Mouse (Mus musculus) limb, embryonic 15.5 days (tissue): ENCODE results near the gene Nup85. TPM values are rescaled to one million over a fixed set of nuclear protein-coding genes. Genes with fewer than 3 reads are reported as not detected.
"Not testable (repeated sequence)": the region's sequence is repeated elsewhere in the genome, so short reads cannot be mapped to it uniquely, and the experiment has no call there.

Source experiments
- ATAC-seq: fragments of 200-750 bp; cut with Nextera tagmentation; 2 replicates; pipeline ENCODE4 v1.8.0; 2017; ENCODE audit warnings: low read depth, moderate TSS enrichment; ENCODE audit not compliant: insufficient number of reproducible peaks, low FRiP score, low TSS enrichment
- H3K27ac ChIP-seq: fragments of 300-500 bp; sonication (generic); 2 replicates; pipeline ENCODE4 v1.5.1; 2015; ENCODE audit warnings: moderate library complexity, mild to moderate bottlenecking, inconsistent platforms
- H3K27me3 ChIP-seq: fragments of 300-500 bp; sonication (generic); 2 replicates; pipeline ENCODE4 v1.6.1; 2015; ENCODE audit warnings: inconsistent platforms
- H3K36me3 ChIP-seq: fragments of 300-500 bp; sonication (generic); 2 replicates; pipeline ENCODE4 v1.6.1; 2015; ENCODE audit warnings: inconsistent platforms
- H3K4me1 ChIP-seq: fragments of 300-500 bp; sonication (generic); 2 replicates; pipeline ENCODE4 v1.6.1; 2015; ENCODE audit warnings: inconsistent platforms
- H3K4me2 ChIP-seq: fragments of 300-500 bp; sonication (generic); 2 replicates; pipeline ENCODE4 v1.6.1; 2015; ENCODE audit warnings: mild to moderate bottlenecking, inconsistent platforms
- H3K4me3 ChIP-seq: fragments of 300-500 bp; sonication (generic); 2 replicates; pipeline ENCODE4 v1.5.1; 2015; ENCODE audit warnings: mild to moderate bottlenecking, inconsistent platforms
- H3K9ac ChIP-seq: fragments of 300-500 bp; sonication (generic); 2 replicates; pipeline ENCODE4 v1.6.1; 2015; ENCODE audit warnings: inconsistent platforms
- H3K9me3 ChIP-seq: fragments of 300-500 bp; sonication (generic); 2 replicates; pipeline ENCODE4 v1.6.1; 2016; ENCODE audit warnings: inconsistent platforms
- WGBS: fragments of 180-500 bp; shearing (Covaris S2); methylation state at CpG from one replicate; pipeline ENCODE4 v1.1.7; 2015; 5-methylcytosine and 5-hydroxymethylcytosine counted together
- polyA plus RNA-seq: library from polyadenylated mRNA; unstranded; fragments of >200 nt; fragmentation: Nextera tagmentation; extraction: Ambion mirVana; gene quantifications from 2 replicates; pipeline ENCODE4 v1.2.1, GENCODE M21; 2015

The Nup85 gene
- 140 and 146 TPM in 2 replicates for polyA plus RNA-seq

- Histone ChIP-seq H3K4me3 (peak within 1 kb of the TSS; percentile 74), H3K4me1 (peaks cover 14% of the 10 kb centered on the region), H3K9me3 (no peaks in the 10 kb centered on the region), H3K27ac (peak within 1 kb of the TSS; percentile 71), H3K36me3 (peaks cover 35% of the 10 kb centered on the region), H3K4me2 (peak within 1 kb of the TSS; percentile 67), H3K27me3 (no peaks in the 10 kb centered on the region), H3K9ac (peak within 1 kb of the TSS; percentile 62)
- ATAC-seq = peak; percentile 88
- 0% methylated on average over 42 of the region's 42 CpGs for WGBS
Observed at GRCm38 (mm10) chr11:115564064-115564809, at the start of gene Nup85. TSS of gene Nup85 (plus strand) at chr11:115564434.

- no peak overlapping the region for H3K27ac ChIP-seq
- WGBS = 67% methylated on average over 6 of the region's 6 CpGs
- H3K27me3 ChIP-seq = no peaks in the 10 kb centered on the region
- peaks cover 33% of the 10 kb centered on the region for H3K4me1 ChIP-seq
- H3K36me3 ChIP-seq = no peaks in the 10 kb centered on the region
- ATAC-seq = no peak
- H3K9ac ChIP-seq = no peak overlapping the region
- no peaks in the 10 kb centered on the region for H3K9me3 ChIP-seq
- H3K4me3 ChIP-seq = no peak overlapping the region
- H3K4me2 ChIP-seq = no peak overlapping the region
Observed at GRCm38 (mm10) chr11:115515021-115515420, 49.2 kb upstream of the Nup85 start.

GRCm38 (mm10) chr11:115516942-115517341 lies 47.3 kb upstream of the Nup85 start:
- no peak overlapping the region for H3K4me2 ChIP-seq
- H3K27ac ChIP-seq = no peak overlapping the region
- no peaks in the 10 kb centered on the region for H3K27me3 ChIP-seq
- no peak overlapping the region for H3K4me3 ChIP-seq
- H3K9me3 ChIP-seq = no peaks in the 10 kb centered on the region
- peaks cover 3% of the 10 kb centered on the region; the same call in 1 of the 2 replicates for H3K36me3 ChIP-seq
- H3K9ac ChIP-seq = no peak overlapping the region
- peaks cover 13% of the 10 kb centered on the region for H3K4me1 ChIP-seq
- WGBS = 70% methylated on average over 5 of the region's 5 CpGs
- no peak for ATAC-seq

- Histone ChIP-seq H3K36me3 (peaks cover 13% of the 10 kb centered on the region), H3K9me3 (no peaks in the 10 kb centered on the region), H3K4me3 (no peak overlapping the region), H3K4me2 (no peak overlapping the region), H3K4me1 (no peaks in the 10 kb centered on the region), H3K27ac (no peak overlapping the region), H3K9ac (no peak overlapping the region), H3K27me3 (no peaks in the 10 kb centered on the region)
- WGBS = 43% methylated on average over 9 of the region's 9 CpGs
- no peak for ATAC-seq
Observed at GRCm38 (mm10) chr11:115518693-115519092, 45.5 kb upstream of the Nup85 start.

- Histone ChIP-seq H3K4me2 (no peak overlapping the region), H3K9ac (no peak overlapping the region), H3K36me3 (peaks cover 22% of the 10 kb centered on the region), H3K27me3 (no peaks in the 10 kb centered on the region), H3K9me3 (no peaks in the 10 kb centered on the region), H3K4me1 (no peaks in the 10 kb centered on the region), H3K4me3 (no peak overlapping the region), H3K27ac (no peak overlapping the region)
- no peak for ATAC-seq
- WGBS = 87% methylated on average over 3 of the region's 3 CpGs
Observed at GRCm38 (mm10) chr11:115519581-115519980, 44.7 kb upstream of the Nup85 start.

- no peak for ATAC-seq
- no peaks in the 10 kb centered on the region for H3K27me3 ChIP-seq
- H3K4me2 ChIP-seq = no peak overlapping the region
- no peak overlapping the region for H3K9ac ChIP-seq
- no peaks in the 10 kb centered on the region for H3K4me1 ChIP-seq
- H3K36me3 ChIP-seq = peaks cover 28% of the 10 kb centered on the region
- no peaks in the 10 kb centered on the region for H3K9me3 ChIP-seq
- no peak overlapping the region for H3K27ac ChIP-seq
- H3K4me3 ChIP-seq = no peak overlapping the region
- WGBS = 91% methylated on average over 2 of the region's 2 CpGs
Observed at GRCm38 (mm10) chr11:115520218-115520617, 44.0 kb upstream of the Nup85 start.

- no peak for ATAC-seq
- H3K27me3 ChIP-seq = no peaks in the 10 kb centered on the region
- no peak overlapping the region for H3K27ac ChIP-seq
- WGBS = 78% methylated on average over 4 of the region's 4 CpGs
- no peak overlapping the region for H3K9ac ChIP-seq
- no peak overlapping the region for H3K4me2 ChIP-seq
- no peaks in the 10 kb centered on the region for H3K4me1 ChIP-seq
- no peak overlapping the region for H3K4me3 ChIP-seq
- H3K9me3 ChIP-seq = no peaks in the 10 kb centered on the region
- peaks cover 37% of the 10 kb centered on the region for H3K36me3 ChIP-seq
Observed at GRCm38 (mm10) chr11:115521080-115521479, 43.2 kb upstream of the Nup85 start.

- no peak overlapping the region for H3K9ac ChIP-seq
- no peak overlapping the region for H3K4me3 ChIP-seq
- H3K27ac ChIP-seq = no peak overlapping the region
- no peaks in the 10 kb centered on the region for H3K4me1 ChIP-seq
- WGBS = 81% methylated on average over 2 of the region's 2 CpGs
- peaks cover 46% of the 10 kb centered on the region for H3K36me3 ChIP-seq
- H3K4me2 ChIP-seq = no peak overlapping the region
- no peak for ATAC-seq
- no peaks in the 10 kb centered on the region for H3K9me3 ChIP-seq
- H3K27me3 ChIP-seq = no peaks in the 10 kb centered on the region
Observed at GRCm38 (mm10) chr11:115522238-115522637, 42.0 kb upstream of the Nup85 start.

GRCm38 (mm10) chr11:115522703-115523102 lies 41.5 kb upstream of the Nup85 start:
- H3K9me3 ChIP-seq = no peaks in the 10 kb centered on the region
- WGBS = 69% methylated on average over 2 of the region's 2 CpGs
- no peak overlapping the region for H3K27ac ChIP-seq
- no peaks in the 10 kb centered on the region for H3K27me3 ChIP-seq
- no peak for ATAC-seq
- no peak overlapping the region for H3K4me2 ChIP-seq
- peaks cover 51% of the 10 kb centered on the region for H3K36me3 ChIP-seq
- no peak overlapping the region for H3K4me3 ChIP-seq
- no peak overlapping the region for H3K9ac ChIP-seq
- no peaks in the 10 kb centered on the region for H3K4me1 ChIP-seq

GRCm38 (mm10) chr11:115526446-115526845 lies 37.8 kb upstream of the Nup85 start:
- H3K9me3 ChIP-seq, H3K27me3 ChIP-seq, ATAC-seq, H3K27ac ChIP-seq, H3K4me1 ChIP-seq, H3K4me3 ChIP-seq, H3K9ac ChIP-seq, H3K4me2 ChIP-seq: not testable (repeated sequence)
- WGBS = 84% methylated on average over 3 of the region's 3 CpGs
- peaks cover 70% of the 10 kb centered on the region for H3K36me3 ChIP-seq

GRCm38 (mm10) chr11:115534759-115535371 lies 29.4 kb upstream of the Nup85 start:
- peak overlapping the region; percentile 61 for H3K4me3 ChIP-seq
- WGBS = 4% methylated on average over 11 of the region's 11 CpGs
- peaks cover 12% of the 10 kb centered on the region for H3K4me1 ChIP-seq
- H3K36me3 ChIP-seq = peaks cover 36% of the 10 kb centered on the region
- H3K27ac ChIP-seq = peak overlapping the region; percentile 100
- H3K27me3 ChIP-seq = no peaks in the 10 kb centered on the region
- no peaks in the 10 kb centered on the region for H3K9me3 ChIP-seq
- H3K9ac ChIP-seq = peak overlapping the region; percentile 97
- peak overlapping the region; percentile 55 for H3K4me2 ChIP-seq
- no peak for ATAC-seq

GRCm38 (mm10) chr11:115535401-115536037 lies 28.7 kb upstream of the Nup85 start:
- H3K9me3 ChIP-seq = no peaks in the 10 kb centered on the region
- under 1% methylated on average over 81 of the region's 84 CpGs for WGBS
- H3K4me1 ChIP-seq = peaks cover 12% of the 10 kb centered on the region
- peak; percentile 80 for ATAC-seq
- H3K9ac ChIP-seq = peak overlapping the region; percentile 97
- H3K4me3 ChIP-seq = peak overlapping the region; percentile 61
- H3K4me2 ChIP-seq = peak overlapping the region; percentile 55
- H3K36me3 ChIP-seq = peaks cover 30% of the 10 kb centered on the region
- H3K27me3 ChIP-seq = no peaks in the 10 kb centered on the region
- H3K27ac ChIP-seq = peak overlapping the region; percentile 100
